Mouse (Mus musculus) C2C12 (cell line): Measurements from ENCODE around the gene Sorl1.

Source experiments
- CTCF ChIP-seq: IDR thresholded peaks from one replicate; pipeline ENCODE4 v1.5.1; 2011; ENCODE audit not compliant: control insufficient read depth, insufficient read depth, insufficient read length
- MAX ChIP-seq: IDR thresholded peaks from one replicate; pipeline ENCODE4 v1.6.1; 2011; ENCODE audit warnings: mild to moderate bottlenecking, control low read depth
- MYOG ChIP-seq: IDR thresholded peaks from one replicate; pipeline ENCODE4 v1.6.1; 2011; ENCODE audit not compliant: control insufficient read depth, insufficient read length; ENCODE audit errors: extremely low read depth
- USF1 ChIP-seq: IDR thresholded peaks from one replicate; pipeline ENCODE4 v1.6.1; 2011; ENCODE audit warnings: low read depth, mild to moderate bottlenecking, control low read depth, moderate library complexity

DNA sequence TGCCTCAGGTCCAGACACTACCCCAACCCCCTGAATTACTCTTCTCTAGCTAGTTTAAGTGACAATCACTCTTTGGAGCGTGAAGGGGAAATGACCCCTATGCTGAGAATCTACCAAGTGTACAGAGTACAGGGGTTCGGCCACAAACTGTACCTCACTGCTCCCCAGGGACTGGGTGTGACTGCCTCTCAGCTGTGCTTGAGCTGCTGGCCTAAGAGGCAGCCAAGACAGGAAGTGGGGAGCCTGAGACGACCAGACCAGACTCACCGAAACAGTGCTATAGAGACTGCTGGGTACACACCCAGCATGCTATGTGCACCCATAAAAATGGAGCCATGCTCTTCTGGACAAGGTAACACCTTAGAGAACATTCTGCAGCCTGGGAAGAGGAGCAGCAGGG is 95.3 kb downstream of the Sorl1 start:
- TF ChIP-seq CTCF (no peak), MYOG (no peak), USF1 (no peak), MAX (peak; percentile 14)
